In the genomic region with DNA sequence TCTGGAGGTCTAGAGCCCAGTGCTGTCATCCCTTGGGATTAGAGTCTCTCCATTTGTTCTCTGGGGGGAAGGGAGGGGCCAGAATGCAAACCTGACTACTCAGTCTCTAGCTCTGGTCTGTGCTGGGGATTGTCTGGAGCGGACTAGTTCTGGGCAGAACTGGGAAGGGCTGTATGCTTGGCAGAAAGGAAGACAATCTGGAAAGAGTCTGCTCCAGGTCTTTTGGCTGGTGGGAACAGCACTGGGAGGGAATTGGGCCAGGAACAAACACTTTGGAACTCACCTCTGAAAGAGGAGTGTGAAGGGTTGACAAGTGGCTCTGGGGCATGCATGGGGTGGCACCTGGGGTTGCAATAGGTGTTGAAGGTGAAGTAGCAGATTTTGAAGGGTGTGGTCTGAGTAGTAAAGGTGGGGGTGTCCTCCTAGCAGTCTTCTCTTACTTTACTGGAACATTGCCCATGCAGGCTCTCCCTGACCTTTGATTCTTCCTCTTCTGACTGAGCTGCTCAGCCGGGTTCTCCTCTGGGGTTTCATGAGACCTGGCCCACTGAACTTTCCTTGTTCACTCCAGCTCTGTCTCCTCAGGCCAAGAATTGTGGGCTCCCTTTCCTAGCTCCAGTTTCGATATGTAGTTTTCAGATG, we compare ENCODE assay signal across 11 mouse cellular contexts. TPM values are rescaled to one million over a fixed set of nuclear protein-coding genes. Genes with fewer than 3 reads are reported as not detected.
DNase-seq lines count a peak whose midpoint lies in the region; ATAC-seq and TF ChIP-seq lines count a peak whose summit lies in the region.
"Had no signal": no experiment of that assay in that cellular context is flagged by ENCODE, and none has a peak within 500 bp of the region (broad histone marks: within the 10 kb centered on the region; RNA-seq: fewer than 3 reads in every experiment).

No protein-coding gene starts in this region.

- no peaks in the 10 kb centered on the region for H3K27me3 ChIP-seq in E14TG2a.4 (ENCODE audit: insufficient read depth, low read length)
- no peaks in the 10 kb centered on the region for H3K27me3 ChIP-seq in forebrain, embryonic 13.5 days

- H3K36me3 ChIP-seq in E14TG2a.4 (ENCODE audit: insufficient read depth, low read length): peaks cover 44% of the 10 kb centered on the region
- peaks cover 58% of the 10 kb centered on the region for H3K36me3 ChIP-seq in forebrain, embryonic 13.5 days (ENCODE audit: poor library complexity, severe bottlenecking)

- WGBS in forebrain, embryonic 13.5 days: 79% methylated on average over 3 of the region's 3 CpGs

- intact Hi-C loops in heart, postnatal 36 days (cut with DNase I): no loop called here

- no peak overlapping the region for H3K9ac ChIP-seq in forebrain, embryonic 13.5 days

- DNase-seq in cerebellum, postnatal 25 days: peak; percentile 36 to 52
- no peak for DNase-seq in cerebellum, adult 9-10 months
- DNase-seq in lung, postnatal 25 days (ENCODE audit: low spot score): peak; percentile 48
- no peak for DNase-seq in heart, postnatal 36 days
- no peak for DNase-seq in spleen, adult 12 weeks (ENCODE audit: low spot score)
- DNase-seq in gastrocnemius, postnatal 4 days (ENCODE audit: low spot score in 2 of 2): no peak
- DNase-seq: adrenal gland, postnatal 25 days had no signal

- H3K4me2 ChIP-seq in forebrain, embryonic 13.5 days: no peak overlapping the region

- ATAC-seq in forebrain, embryonic 13.5 days: no peak

- no peak for TF ChIP-seq CTCF in E14TG2a.4 (conservative IDR thresholded peaks at IDR 0.05; ENCODE audit: low read length)

- H3K27ac ChIP-seq in forebrain, embryonic 13.5 days: peak overlapping the region; percentile 51
- H3K27ac ChIP-seq: macrophage had no signal

- peaks cover 87% of the 10 kb centered on the region for H3K4me1 ChIP-seq in E14TG2a.4 (replicated peaks; ENCODE audit: low read depth, low read length)
- peaks cover 47% of the 10 kb centered on the region for H3K4me1 ChIP-seq in forebrain, embryonic 13.5 days

- H3K4me3 ChIP-seq in E14TG2a.4 (replicated peaks; ENCODE audit: low read length): peak overlapping the region; percentile 54
- H3K4me3 ChIP-seq in forebrain, embryonic 13.5 days: no peak overlapping the region

- no peaks in the 10 kb centered on the region for H3K9me3 ChIP-seq in E14TG2a.4 (ENCODE audit: low read length)
- H3K9me3 ChIP-seq in forebrain, embryonic 13.5 days (replicated peaks): no peaks in the 10 kb centered on the region

RNA-seq across cellular contexts. Expression of gene Ppp1r1a, which starts 15.2 kb away (rescaled TPM):
- polyA plus RNA-seq in forebrain, embryonic 13.5 days (2015; fragmentation: Nextera tagmentation; extraction: Ambion mirVana): 82.3 and 85.8 TPM in 2 replicates
- 10 to 100 TPM in 1 of 2 experiments, 1 to 10 TPM in 1; 9.4 to 10.1 TPM for total RNA-seq in heart, postnatal 36 days (2021)
- 10 to 100 TPM; 62.0 to 73.9 TPM for total RNA-seq in gastrocnemius, postnatal 4 days (2021)

RNA-seq across cellular contexts. Expression of gene Pde1b, which starts 19.7 kb away (rescaled TPM):
- 60.5 and 61.6 TPM in 2 replicates for polyA plus RNA-seq in forebrain, embryonic 13.5 days (2015; fragmentation: Nextera tagmentation; extraction: Ambion mirVana)
- 1 to 10 TPM; 1.2 to 1.5 TPM for total RNA-seq in heart, postnatal 36 days (2021)
- 1 to 10 TPM; 2.6 TPM for total RNA-seq in gastrocnemius, postnatal 4 days (2021)

RNA-seq across cellular contexts. Expression of gene Glycam1, which starts 42.3 kb away (rescaled TPM):
- not detected in 2 replicates for polyA plus RNA-seq in forebrain, embryonic 13.5 days (2015; fragmentation: Nextera tagmentation; extraction: Ambion mirVana)
- total RNA-seq in heart, postnatal 36 days (2021): not detected
- not detected for total RNA-seq in gastrocnemius, postnatal 4 days (2021)
- total RNA-seq: adrenal gland, postnatal 25 days; left cerebral cortex, adult 8-10 months had no signal
- polyA plus RNA-seq: macrophage had no signal

Comparison
In these comparisons a context has a peak if more than half of its experiments do, and no peak if none do; other contexts are left out.
1. DNase-seq: peak in cerebellum, postnatal 25 days (2 of 2) and lung, postnatal 25 days (single experiment); none in cerebellum, adult 9-10 months (single experiment), heart, postnatal 36 days (0 of 2), spleen, adult 12 weeks (single experiment) and gastrocnemius, postnatal 4 days (0 of 2).
2. RNA of gene Ppp1r1a, which starts 15.2 kb away (total RNA-seq): 62.0 to 73.9 TPM in gastrocnemius, postnatal 4 days; 9.4 to 10.1 TPM in heart, postnatal 36 days; every median in the first group is over 4 times any median in the second.